Mouse (Mus musculus): ENCODE measurements around the gene Ptpre.
"Not testable (repeated sequence)": the region's sequence is repeated elsewhere in the genome, so short reads cannot be mapped to it uniquely, and the experiment has no call there.

The Ptpre gene

DNA sequence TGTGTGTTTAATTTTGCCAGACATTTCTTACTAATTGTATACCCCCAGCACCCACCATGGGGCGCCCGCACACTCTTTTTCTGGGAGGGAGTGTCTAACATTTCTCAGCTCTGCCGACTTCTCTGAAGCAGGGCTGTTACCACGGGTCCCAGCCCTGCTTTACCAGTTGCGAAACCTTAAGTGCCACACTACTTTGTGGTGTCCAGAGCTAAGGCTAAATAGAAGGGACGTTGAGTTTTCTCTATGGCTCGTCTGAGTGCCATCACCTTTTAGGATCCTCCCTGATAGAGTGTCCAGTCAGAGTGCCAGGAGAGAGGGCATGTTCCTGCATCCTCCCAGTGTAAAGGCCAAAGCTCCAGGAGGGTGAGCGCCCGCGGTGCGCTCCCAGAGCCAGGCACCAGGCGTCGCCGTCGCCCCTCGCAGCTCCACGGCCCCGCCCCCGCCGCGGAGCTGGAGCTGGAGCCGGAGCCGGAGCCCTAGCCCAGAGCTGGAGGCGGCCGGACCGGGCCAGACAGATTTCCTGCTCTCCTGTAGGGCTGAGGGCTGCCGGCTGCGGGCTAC lies at the start of gene Ptpre:
Gene Ptpre (plus strand): TSS at position 141 of the 561 bp plus-strand sequence.
- peak; percentile 89 for DNase-seq

GRCm38 (mm10) chr7:135488214-135488810 lies 49.0 kb upstream of the Ptpre start:
- DNase-seq, result peak; percentile 8

- DNase-seq, result no peak
Observed at GRCm38 (mm10) chr7:135489724-135490499, 47.4 kb upstream of the Ptpre start.

DNA sequence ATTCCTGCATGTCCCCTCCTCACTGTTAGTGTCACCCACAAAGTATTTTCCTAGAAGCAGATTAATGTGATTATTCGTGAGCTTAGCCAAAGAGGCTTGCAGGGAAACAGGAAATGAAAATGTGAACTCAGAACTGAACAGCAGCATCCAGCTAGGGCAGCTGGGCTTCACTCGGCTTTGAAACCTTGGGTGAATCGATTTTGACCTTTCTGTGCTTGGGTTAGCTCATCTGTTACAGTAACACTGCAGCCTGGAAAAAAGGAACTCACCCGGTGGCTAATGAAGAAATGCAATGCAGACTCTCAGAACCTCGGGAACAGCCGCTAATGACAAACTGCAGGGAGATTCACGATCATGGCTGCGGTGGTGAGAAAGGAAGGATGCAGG lies 46.8 kb upstream of the Ptpre start:
- DNase-seq, result no peak

DNA sequence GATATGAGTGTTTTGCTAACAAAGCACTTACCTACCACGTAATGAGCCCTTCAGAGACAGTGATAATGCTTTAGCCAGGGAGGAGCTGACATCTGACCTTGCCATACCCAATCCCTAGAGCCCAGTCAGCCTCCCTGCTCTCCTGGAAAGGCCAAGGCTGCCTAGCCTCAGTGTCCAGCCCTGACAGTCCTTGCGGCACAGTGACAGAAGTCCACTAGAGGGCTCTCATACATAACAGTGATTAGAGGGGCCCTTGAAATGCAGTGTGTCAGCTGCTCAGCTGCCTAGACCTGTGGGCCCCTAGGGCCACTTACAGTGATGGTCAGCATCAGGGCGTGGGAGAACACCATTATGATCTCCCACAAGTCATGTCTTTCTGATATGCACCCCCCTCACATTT lies 42.0 kb upstream of the Ptpre start:
- peak; percentile 2 for DNase-seq

DNA sequence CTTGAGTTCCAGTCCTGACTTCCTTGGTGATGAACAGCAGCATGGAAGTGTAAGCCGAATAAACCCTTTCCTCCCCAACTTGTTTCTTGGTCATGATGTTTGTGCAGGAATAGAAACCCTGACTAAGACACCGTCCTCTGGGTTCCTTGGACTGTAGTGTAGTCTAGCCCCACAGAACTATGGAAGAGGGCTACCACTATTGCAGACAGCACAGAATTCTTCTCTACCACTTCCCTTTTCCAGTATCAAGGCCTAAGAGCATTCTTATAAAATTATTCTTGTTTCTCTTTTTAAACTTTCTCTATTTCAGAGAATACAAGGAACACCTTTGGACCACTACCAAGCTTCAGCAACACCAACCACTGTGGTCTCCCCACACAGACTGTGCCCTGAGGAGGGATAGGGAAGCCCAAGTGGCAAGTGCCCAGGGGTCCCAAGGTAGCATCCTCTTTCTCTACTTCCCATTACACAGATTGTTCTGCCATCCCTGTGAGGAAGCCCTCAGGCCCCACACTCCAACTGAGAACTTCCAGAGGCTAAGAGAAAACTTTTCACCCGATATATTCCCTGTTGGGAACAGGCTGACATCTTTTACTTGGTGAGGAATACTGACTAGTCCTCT lies 38.6 kb upstream of the Ptpre start:
- DNase-seq, result no peak

DNA sequence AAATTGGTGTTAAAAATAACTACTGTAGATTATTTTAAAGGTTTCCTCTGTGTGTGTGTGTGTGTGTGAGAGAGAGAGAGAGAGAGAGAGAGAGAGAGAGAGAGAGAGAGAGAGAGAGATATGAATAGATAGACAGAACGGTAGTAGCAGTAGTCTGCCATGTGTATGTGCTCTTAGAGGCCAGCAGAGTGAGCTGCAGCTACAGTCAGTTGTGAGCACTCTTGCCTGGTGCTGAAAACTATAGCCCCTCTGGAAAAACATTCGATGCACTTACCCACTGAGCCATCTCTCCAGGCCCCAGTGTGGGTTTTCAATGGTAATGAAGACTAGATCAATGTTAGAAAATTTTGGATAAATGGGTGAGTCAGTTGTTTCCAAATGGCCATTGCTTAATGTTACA lies 37.9 kb upstream of the Ptpre start:
- DNase-seq, result no peak

DNA sequence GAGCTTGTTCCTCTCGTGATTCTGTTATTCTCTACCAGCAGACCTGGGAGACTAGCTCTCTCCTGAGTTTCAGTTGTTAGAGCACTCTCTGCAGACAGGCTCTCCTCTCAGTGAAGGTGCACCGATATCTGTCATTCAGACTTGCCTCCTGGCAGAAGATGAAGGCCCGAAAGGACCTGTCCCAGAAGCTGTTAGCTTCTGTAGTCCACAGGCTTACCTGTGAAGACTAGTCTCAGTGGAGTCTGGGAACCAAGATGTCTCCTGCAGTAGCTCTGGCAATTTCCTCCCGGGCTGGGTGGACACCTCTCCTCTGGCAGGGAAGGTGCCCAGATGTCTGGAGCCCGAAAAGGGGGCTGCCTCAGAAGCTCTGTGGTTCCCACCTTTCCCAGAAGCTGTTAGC lies 30.8 kb upstream of the Ptpre start:
- not testable (repeated sequence) for DNase-seq

GRCm38 (mm10) chr7:135508602-135509001 lies 28.7 kb upstream of the Ptpre start:
- no peak for DNase-seq

GRCm38 (mm10) chr7:135509272-135509671 lies 28.0 kb upstream of the Ptpre start:
- DNase-seq, result no peak

DNA sequence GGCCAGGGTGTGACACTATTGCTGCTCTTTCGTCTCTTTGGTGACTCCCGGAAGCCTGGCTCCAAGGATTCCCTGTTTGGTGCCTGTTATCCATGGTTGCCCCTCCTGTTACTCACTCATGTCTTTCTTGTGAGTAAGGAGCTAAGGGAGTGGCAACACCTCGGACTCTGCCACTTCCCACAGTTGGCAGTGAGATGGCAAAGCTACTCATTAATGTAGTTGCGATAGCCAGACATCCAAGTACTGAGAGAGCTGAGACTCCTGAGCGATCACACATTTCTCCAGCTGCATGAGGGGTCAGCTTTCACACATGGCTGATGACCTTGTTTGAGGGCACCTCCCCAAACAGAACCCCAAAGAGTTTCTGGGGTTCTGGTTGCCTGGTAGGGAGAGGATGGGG lies 26.9 kb upstream of the Ptpre start:
- DNase-seq, result no peak

- no peak for DNase-seq
Observed at GRCm38 (mm10) chr7:135511723-135512122, 25.6 kb upstream of the Ptpre start.

GRCm38 (mm10) chr7:135517191-135517590 lies 20.1 kb upstream of the Ptpre start:
- DNase-seq, result no peak

- DNase-seq, result no peak
Observed at GRCm38 (mm10) chr7:135520241-135520640, 17.0 kb upstream of the Ptpre start.

DNA sequence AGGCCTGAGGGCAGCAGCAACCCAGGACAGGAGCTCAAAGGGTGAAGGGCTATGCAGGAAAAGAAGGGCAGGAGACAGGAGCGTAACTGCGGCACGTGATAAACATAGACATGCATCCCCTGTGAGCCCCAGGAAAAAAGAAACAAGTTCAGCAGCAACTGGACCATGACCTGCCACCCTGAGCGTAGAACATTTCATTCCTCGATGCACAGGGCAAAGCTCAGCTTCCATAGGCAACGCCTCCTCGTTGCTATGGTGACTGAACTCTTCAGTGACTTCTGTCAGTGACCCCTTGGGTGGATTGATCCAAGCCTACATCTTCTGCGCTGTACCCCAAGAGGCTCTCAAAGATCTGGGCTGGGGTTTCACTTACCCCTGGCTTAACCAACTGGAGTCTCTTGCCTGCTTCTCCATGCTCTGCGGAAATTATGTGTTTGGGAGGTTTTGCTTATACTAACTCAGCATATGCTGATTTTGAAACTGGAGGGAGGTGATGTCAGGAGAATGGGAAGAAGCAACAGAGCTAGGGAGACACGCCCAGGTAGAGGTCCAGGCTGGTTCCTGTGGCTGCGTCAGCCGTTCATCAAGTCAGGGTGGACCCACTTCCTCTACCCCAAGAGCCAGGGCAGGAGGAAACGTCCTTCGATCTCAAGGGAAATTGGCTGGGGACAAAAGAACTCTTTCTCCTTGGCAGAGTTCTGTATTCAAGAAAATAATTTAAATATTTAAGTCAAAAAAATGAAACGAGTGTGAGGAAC lies 15.3 kb upstream of the Ptpre start:
- peak; percentile 11 for DNase-seq

GRCm38 (mm10) chr7:135523981-135524380 lies 13.3 kb upstream of the Ptpre start:
- no peak for DNase-seq

GRCm38 (mm10) chr7:135524424-135524967 lies 12.8 kb upstream of the Ptpre start:
- no peak for DNase-seq

DNA sequence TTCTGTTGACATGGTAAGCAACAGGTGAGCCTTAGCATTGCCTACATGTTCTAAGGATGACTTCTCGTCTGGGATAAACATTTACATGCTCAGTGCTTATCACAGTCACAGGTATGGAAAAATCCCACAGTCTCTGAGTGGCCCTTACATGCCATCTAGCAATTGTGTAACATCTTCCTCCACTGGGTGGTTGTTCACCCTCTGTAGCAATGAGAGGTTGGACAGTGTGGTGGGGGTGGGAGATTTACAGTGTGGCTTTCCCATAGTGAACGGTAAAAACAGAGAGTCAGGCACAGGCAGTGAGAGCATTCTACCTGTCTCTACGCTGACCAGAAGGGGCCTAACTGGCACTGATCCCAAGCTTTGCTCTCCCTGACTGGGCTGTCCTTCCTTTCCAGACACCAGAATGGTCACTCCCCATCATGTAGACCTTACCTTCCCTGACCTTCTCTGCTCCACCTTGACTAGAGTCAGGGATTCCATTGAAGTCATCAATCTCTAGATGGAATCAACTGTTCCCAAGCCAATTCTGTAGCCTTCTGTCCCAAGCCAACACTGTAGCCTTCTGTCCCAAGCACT lies 10.6 kb upstream of the Ptpre start:
- DNase-seq, result no peak

DNA sequence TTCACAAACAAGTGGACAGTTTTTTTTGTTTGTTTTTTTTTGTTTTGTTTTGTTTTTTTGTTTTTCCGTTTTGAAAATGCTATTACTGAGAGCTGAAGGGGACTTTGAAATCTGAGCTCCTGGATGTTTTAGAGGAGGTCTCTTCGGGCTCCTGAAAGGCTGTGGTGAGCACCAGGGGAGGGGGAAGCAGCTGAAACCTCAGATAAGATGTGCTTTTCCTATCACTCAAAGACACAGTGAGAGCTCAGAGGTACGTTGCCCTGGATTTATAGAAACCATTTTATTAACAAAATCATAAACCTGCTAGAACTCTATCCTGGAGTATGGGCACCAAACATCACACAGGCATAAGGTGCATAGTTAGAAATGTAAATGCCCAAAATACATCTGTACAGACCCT lies 10.1 kb upstream of the Ptpre start:
- DNase-seq, result no peak

GRCm38 (mm10) chr7:135528515-135528914 lies 8.8 kb upstream of the Ptpre start, which contains the start of gene Clrn3:
TSS of gene Clrn3 (minus strand) at chr7:135528654.
- no peak for DNase-seq

DNA sequence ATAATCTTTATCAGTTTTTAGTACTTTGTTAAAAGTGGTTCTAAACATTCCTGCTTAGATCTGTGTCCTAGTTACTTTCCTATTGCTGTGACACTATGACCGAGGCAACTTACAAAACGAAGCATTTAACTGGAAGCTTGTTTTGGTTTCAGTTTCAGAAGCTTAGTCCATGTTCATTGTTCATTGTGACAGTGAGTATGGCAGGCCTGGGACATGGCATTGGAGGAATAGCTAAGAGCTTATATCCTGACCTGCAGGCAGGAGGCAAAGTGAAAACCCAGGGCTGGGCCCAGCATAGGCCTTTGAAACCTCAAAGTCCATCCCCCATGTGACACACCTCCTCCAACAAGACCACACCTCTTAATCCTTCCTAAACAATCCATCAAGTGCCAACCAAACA lies 8.2 kb upstream of the Ptpre start:
- DNase-seq, result no peak

DNA sequence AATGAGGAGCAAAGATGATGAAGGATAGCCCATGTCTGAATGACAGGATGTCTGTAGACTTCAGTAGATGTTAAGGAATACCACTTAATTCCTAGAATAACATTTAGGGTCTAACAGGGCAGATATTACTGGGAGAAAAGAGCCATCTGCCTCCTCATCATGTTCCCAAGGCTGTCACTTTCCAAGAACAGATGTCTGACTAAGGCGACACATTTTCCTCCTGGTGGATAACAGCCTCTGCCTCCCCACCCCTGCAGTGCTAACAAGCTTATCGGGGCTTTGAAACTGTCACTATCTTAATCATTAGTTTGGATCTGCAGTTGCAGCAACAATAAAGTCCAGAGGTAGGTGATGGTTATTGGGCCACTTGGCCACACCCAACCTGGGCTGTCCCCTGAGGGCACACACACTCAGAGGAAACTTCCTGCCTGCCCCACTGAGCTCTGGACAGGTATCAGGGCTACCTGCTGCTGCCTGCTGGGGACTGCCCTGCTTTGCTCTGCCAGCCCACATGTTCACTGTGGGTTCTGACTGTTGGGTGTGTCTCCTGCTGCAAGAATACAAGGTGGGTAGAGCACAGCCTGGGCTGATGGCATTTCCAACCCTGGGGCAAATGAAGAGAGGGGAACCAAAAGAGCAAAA lies 2.6 kb upstream of the Ptpre start:
- DNase-seq, result no peak

Data from lung, postnatal 36 days (tissue).